Mouse (Mus musculus) heart, adult 2 months (tissue): Measurements from ENCODE around the gene Hdac9. TPM values are rescaled to one million over a fixed set of nuclear protein-coding genes. Genes with fewer than 3 reads are reported as not detected.

Experiments used
- DNase-seq, 2 experiments: peaks; one replicate each; pipeline ENCODE4 v3.0.0; 2021
- H3K27ac ChIP-seq: fragments of 200-600 bp; 2 replicates; pipeline ENCODE4 v1.8.1; 2022
- H3K27me3 ChIP-seq: fragments of 200-500 bp; 2 replicates; pipeline ENCODE4 v1.6.1; 2012; ENCODE audit warnings: mild to moderate bottlenecking, low read length, inconsistent platforms, mixed read lengths; ENCODE audit not compliant: control insufficient read depth, insufficient read depth
- H3K36me3 ChIP-seq: fragments of 200-500 bp; 2 replicates; pipeline ENCODE4 v1.6.1; 2012; ENCODE audit warnings: low read length, inconsistent platforms; ENCODE audit not compliant: control insufficient read depth, insufficient read depth
- H3K4me1 ChIP-seq: fragments of 200-500 bp; 2 replicates; pipeline ENCODE4 v1.6.1; 2011; ENCODE audit warnings: low read length; ENCODE audit not compliant: control insufficient read depth, insufficient read depth
- H3K4me3 ChIP-seq: fragments of 200-600 bp; 2 replicates; pipeline ENCODE4 v1.8.1; 2022
- H3K79me2 ChIP-seq: fragments of 200-500 bp; replicated peaks from 2 replicates; pipeline ENCODE4 v1.6.1; 2012; ENCODE audit warnings: mild to moderate bottlenecking, inconsistent platforms, low read length, moderate library complexity, mixed read lengths; ENCODE audit not compliant: control insufficient read depth, insufficient read depth
- H3K9ac ChIP-seq: fragments of 200-500 bp; 2 replicates; pipeline ENCODE4 v1.6.1; 2012; ENCODE audit warnings: low read depth, mild to moderate bottlenecking, control low read depth, inconsistent platforms, low read length, mixed read lengths
- CTCF ChIP-seq: fragments of 200-600 bp; IDR thresholded peaks from 2 replicates; pipeline ENCODE4 v1.8.1; 2022; ENCODE audit warnings: antibody characterized with exemption, mild to moderate bottlenecking, moderate library complexity
- EP300 ChIP-seq: fragments of 200-500 bp; IDR thresholded peaks from 2 replicates; pipeline ENCODE4 v1.6.1; 2011; ENCODE audit warnings: low read depth, low read length, control low read depth; ENCODE audit not compliant: insufficient read depth
- POLR2A ChIP-seq: fragments of 200-500 bp; IDR thresholded peaks from 2 replicates; pipeline ENCODE4 v1.6.1; 2011; ENCODE audit warnings: mild to moderate bottlenecking, low read depth, low read length, control low read depth; ENCODE audit not compliant: insufficient read depth
- WGBS: fragments of 180-500 bp; shearing (Covaris S2); methylation state at CpG from one replicate; pipeline ENCODE4 v1.1.7; 2018; 5-methylcytosine and 5-hydroxymethylcytosine counted together
- intact Hi-C: fragments of 180-260 bp; cut with DNase I; formaldehyde crosslinking; loops from one replicate; pipeline ENCODE4 v1.15.1; 2025
- long read RNA-seq: library from polyadenylated mRNA; stranded (forward); transcript quantifications from one replicate; pipeline ENCODE4 v2.0.0, GENCODE M21; 2021
- polyA plus RNA-seq: library from polyadenylated mRNA; depleted of rRNA; stranded (reverse); fragments of >200 nt; gene quantifications from 2 replicates; pipeline ENCODE4 v1.2.3, GENCODE M21; 2012; rRNA removed
- total RNA-seq, 2 experiments: library from RNA; stranded (reverse); gene quantifications; 2 replicates each; pipeline ENCODE4 v1.2.3; 2021

Gene Hdac9
- total RNA-seq = 10 to 100 TPM; 18.8 to 19.9 TPM
- 10.8 and 18.1 TPM in 2 replicates for polyA plus RNA-seq
- long read RNA-seq, full-length matches to known transcripts = 1 of 13 reads
- long read RNA-seq, partial matches to known transcripts = 1 of 13 reads
- long read RNA-seq, other reads (novel, unspliced or antisense) = 11 of 13 reads

GRCm38 (mm10) chr12:34916995-34917394 lies at the start of gene Hdac9:
Hdac9 (minus strand) TSS chr12:34917095.
- no peaks in the 10 kb centered on the region for H3K79me2 ChIP-seq
- H3K27me3 ChIP-seq = no peaks in the 10 kb centered on the region
- no peaks in the 10 kb centered on the region for H3K36me3 ChIP-seq
- H3K27ac ChIP-seq = no peak within 1 kb of the TSS
- H3K9ac ChIP-seq = no peak within 1 kb of the TSS
- TF ChIP-seq EP300 (no peak), POLR2A (no peak), CTCF (no peak)
- intact Hi-C loops = no loop called here
- WGBS = 23% methylated on average over 1 of the region's 1 CpGs
- no peaks in the 10 kb centered on the region for H3K4me1 ChIP-seq
- no peak within 1 kb of the TSS for H3K4me3 ChIP-seq
- no peak for DNase-seq

GRCm38 (mm10) chr12:34949066-34949706 lies 32.3 kb upstream of the Hdac9 start:
- H3K36me3 ChIP-seq = no peaks in the 10 kb centered on the region
- 59% methylated on average over 6 of the region's 6 CpGs for WGBS
- no peaks in the 10 kb centered on the region for H3K27me3 ChIP-seq
- DNase-seq = no peak
- no peak overlapping the region for H3K9ac ChIP-seq
- TF ChIP-seq CTCF = no peak
- no peak for TF ChIP-seq POLR2A
- no peak for TF ChIP-seq EP300
- no peak overlapping the region for H3K4me3 ChIP-seq
- no peaks in the 10 kb centered on the region for H3K4me1 ChIP-seq
- intact Hi-C loops = no loop called here
- no peaks in the 10 kb centered on the region for H3K79me2 ChIP-seq
- H3K27ac ChIP-seq = no peak overlapping the region

GRCm38 (mm10) chr12:34937918-34938317 lies 21.0 kb upstream of the Hdac9 start:
- TF ChIP-seq CTCF (peak; percentile 30), EP300 (no peak)
- Histone ChIP-seq H3K4me1 (no peaks in the 10 kb centered on the region), H3K4me3 (no peak overlapping the region), H3K27me3 (no peaks in the 10 kb centered on the region), H3K27ac (no peak overlapping the region), H3K9ac (no peak overlapping the region), H3K36me3 (no peaks in the 10 kb centered on the region), H3K79me2 (no peaks in the 10 kb centered on the region)
- DNase-seq = no peak
- WGBS = 100% methylated on average over 1 of the region's 1 CpGs
- intact Hi-C loops = no loop called here

GRCm38 (mm10) chr12:34908008-34908407 lies 8.9 kb downstream of the Hdac9 start:
- Histone ChIP-seq H3K79me2 (no peaks in the 10 kb centered on the region), H3K27me3 (no peaks in the 10 kb centered on the region; the same call in 1 of the 2 replicates), H3K9ac (no peak overlapping the region), H3K4me1 (no peaks in the 10 kb centered on the region), H3K4me3 (no peak overlapping the region), H3K27ac (no peak overlapping the region), H3K36me3 (no peaks in the 10 kb centered on the region)
- intact Hi-C loops = loop anchor here (5.0 kb wide), 3 partner anchors 71 to 246 kb away; no protein-coding TSS in a partner anchor
- TF ChIP-seq POLR2A = no peak
- no peak for DNase-seq
- WGBS = 86% methylated on average over 2 of the region's 2 CpGs

DNA sequence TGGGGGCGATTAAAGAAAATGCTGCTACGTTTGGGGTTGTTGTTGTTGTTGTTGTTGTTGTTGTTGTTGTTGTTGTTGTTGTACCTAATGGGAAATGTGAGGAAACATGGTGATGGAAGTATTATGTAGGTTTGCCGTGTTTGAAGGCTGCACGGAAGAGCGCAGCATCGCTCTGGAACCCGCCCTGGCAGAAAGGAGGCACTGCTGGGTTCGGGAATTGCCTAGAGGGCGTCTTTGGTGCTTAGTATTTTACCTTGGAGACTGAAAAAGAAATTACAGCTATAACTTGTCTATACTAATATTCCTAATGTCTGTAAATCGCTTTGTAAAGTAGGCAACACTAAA lies 9.4 kb downstream of the Hdac9 start:
- TF ChIP-seq CTCF (peak; percentile 40), EP300 (no peak)
- H3K27ac ChIP-seq = no peak overlapping the region
- no peaks in the 10 kb centered on the region for H3K4me1 ChIP-seq
- peak overlapping the region; percentile 72; the same call in 1 of the 2 replicates for H3K9ac ChIP-seq
- intact Hi-C loops = loop anchor here (5.0 kb wide), 3 partner anchors 70 to 245 kb away; no protein-coding TSS in a partner anchor
- DNase-seq = no peak
- H3K27me3 ChIP-seq = no peaks in the 10 kb centered on the region; the same call in 1 of the 2 replicates
- 4% methylated on average over 10 of the region's 10 CpGs for WGBS
- no peaks in the 10 kb centered on the region for H3K36me3 ChIP-seq
- peak overlapping the region; percentile 59 for H3K4me3 ChIP-seq
- H3K79me2 ChIP-seq = no peaks in the 10 kb centered on the region

- intact Hi-C loops = loop anchor here (5.0 kb wide), 3 partner anchors 70 to 245 kb away; no protein-coding TSS in a partner anchor
- no peaks in the 10 kb centered on the region for H3K79me2 ChIP-seq
- no peaks in the 10 kb centered on the region for H3K4me1 ChIP-seq
- peak; percentile 47 to 58 for DNase-seq
- H3K27ac ChIP-seq = 0 out of 2 replicates have a peak overlapping the region, but pooled peaks have one; percentile 23
- no peaks in the 10 kb centered on the region; the same call in 1 of the 2 replicates for H3K27me3 ChIP-seq
- WGBS = 2% methylated on average over 103 of the region's 107 CpGs
- H3K36me3 ChIP-seq = no peaks in the 10 kb centered on the region
- peak overlapping the region; percentile 66 for H3K4me3 ChIP-seq
- TF ChIP-seq POLR2A (no peak), EP300 (no peak), CTCF (no peak)
- peak overlapping the region; percentile 83 for H3K9ac ChIP-seq
These were observed 10.0 kb downstream of the Hdac9 start for GRCm38 (mm10) chr12:34906704-34907505.
